ENCODE assay signal across 19 mouse cellular contexts in genomic region chr8:123736974-123737373, GRCm38 (mm10).
A peak's percentile ranks its signal among the peaks of the same experiment; 100 is the strongest.
DNase-seq lines count a peak whose midpoint lies in the region; ATAC-seq lines count a peak whose summit lies in the region.
"Had no signal": no experiment of that assay in that cellular context is flagged by ENCODE, and none has a peak within 500 bp of the region (broad histone marks: within the 10 kb centered on the region; RNA-seq: fewer than 3 reads in every experiment).

No protein-coding gene starts in this region.

- WGBS in liver, embryonic 16.5 days (ENCODE audit: insufficient replicate concordance) = 60% methylated on average over 9 of the region's 9 CpGs
- 67% methylated on average over 9 of the region's 9 CpGs for WGBS in liver, embryonic 12.5 days (ENCODE audit: insufficient replicate concordance)
- 78% methylated on average over 9 of the region's 9 CpGs for WGBS in hindbrain, embryonic 10.5 days

- H3K4me2 ChIP-seq in liver, embryonic 16.5 days (ENCODE audit: low read depth, low read length) = no peak overlapping the region
- no peak overlapping the region for H3K4me2 ChIP-seq in liver, embryonic 12.5 days
- H3K4me2 ChIP-seq: forebrain, embryonic 15.5 days; heart, embryonic 15.5 days; limb, embryonic 12.5 days; lung, embryonic 14.5 days; midbrain, embryonic 12.5 days; neural tube, embryonic 15.5 days had no signal

- DNase-seq in gastrocnemius, adult 18-20 months (ENCODE audit: low spot score) = peak; percentile 58
- no peak for DNase-seq in gastrocnemius, postnatal 25 days
- DNase-seq in kidney, postnatal 36 days = peak; percentile 13 to 37
- DNase-seq in layer of hippocampus, adult 9-11 months = no peak
- DNase-seq in hindbrain, embryonic 10.5 days (ENCODE audit: low spot score) = no peak
- DNase-seq: cerebellum, postnatal 10 days; heart, adult 18-20 months; lung, embryonic 14.5 days; thymus, adult 18-20 months had no signal

- H3K27ac ChIP-seq in liver, embryonic 16.5 days (ENCODE audit: low read length) = no peak overlapping the region
- H3K27ac ChIP-seq in liver, embryonic 12.5 days = no peak overlapping the region
- H3K27ac ChIP-seq in hindbrain, embryonic 10.5 days = no peak overlapping the region
- H3K27ac ChIP-seq: forebrain, embryonic 15.5 days; heart, embryonic 15.5 days; limb, embryonic 12.5 days; macrophage; midbrain, embryonic 12.5 days; neural tube, embryonic 15.5 days had no signal

- no peaks in the 10 kb centered on the region for H3K9me3 ChIP-seq in liver, embryonic 16.5 days (replicated peaks; ENCODE audit: control insufficient read depth, low read length)
- no peaks in the 10 kb centered on the region for H3K9me3 ChIP-seq in liver, embryonic 12.5 days (replicated peaks)
- no peaks in the 10 kb centered on the region for H3K9me3 ChIP-seq in hindbrain, embryonic 10.5 days
- H3K9me3 ChIP-seq: forebrain, embryonic 15.5 days; heart, embryonic 15.5 days; limb, embryonic 12.5 days; midbrain, embryonic 12.5 days; neural tube, embryonic 15.5 days had no signal

- no peaks in the 10 kb centered on the region; the same call in 1 of the 2 replicates for H3K4me1 ChIP-seq in liver, embryonic 16.5 days (ENCODE audit: control insufficient read depth, low read depth, low read length)
- 0 out of 2 replicates have a peak, but pooled peaks cover 4% of the 10 kb centered on the region for H3K4me1 ChIP-seq in liver, embryonic 12.5 days
- H3K4me1 ChIP-seq in hindbrain, embryonic 10.5 days (replicated peaks) = peaks cover 26% of the 10 kb centered on the region

- H3K4me3 ChIP-seq in liver, embryonic 16.5 days (ENCODE audit: low read depth, low read length) = no peak overlapping the region
- H3K4me3 ChIP-seq in liver, embryonic 12.5 days = no peak overlapping the region
- H3K4me3 ChIP-seq in hindbrain, embryonic 10.5 days = no peak overlapping the region
- H3K4me3 ChIP-seq: forebrain, embryonic 15.5 days; heart, embryonic 15.5 days; limb, embryonic 12.5 days; midbrain, embryonic 12.5 days; neural tube, embryonic 15.5 days had no signal

- no peaks in the 10 kb centered on the region for H3K27me3 ChIP-seq in liver, embryonic 16.5 days (ENCODE audit: control insufficient read depth, insufficient read depth, low read depth, low read length)
- H3K27me3 ChIP-seq in liver, embryonic 12.5 days (replicated peaks) = peaks cover 11% of the 10 kb centered on the region; the same call in 1 of the 2 replicates
- no peaks in the 10 kb centered on the region for H3K27me3 ChIP-seq in hindbrain, embryonic 10.5 days (ENCODE audit: insufficient read depth, poor library complexity, severe bottlenecking)
- H3K27me3 ChIP-seq: forebrain, embryonic 15.5 days; heart, embryonic 15.5 days; limb, embryonic 12.5 days; midbrain, embryonic 12.5 days; neural tube, embryonic 15.5 days had no signal

- ATAC-seq in liver, embryonic 16.5 days (ENCODE audit: low read depth) = peak; percentile 64
- no peak for ATAC-seq in liver, embryonic 12.5 days
- no peak for ATAC-seq in megakaryocyte-erythroid progenitor cell, adult 5-6 weeks (replicated peaks; ENCODE audit: low FRiP score, low TSS enrichment, poor library complexity, severe bottlenecking)
- ATAC-seq: CD4-positive, CD25-positive, alpha-beta regulatory T cell, adult 4 months; forebrain, embryonic 15.5 days had no signal

- H3K36me3 ChIP-seq in liver, embryonic 16.5 days (ENCODE audit: control insufficient read depth, insufficient read depth) = no peaks in the 10 kb centered on the region
- H3K36me3 ChIP-seq in liver, embryonic 12.5 days = no peaks in the 10 kb centered on the region
- no peaks in the 10 kb centered on the region for H3K36me3 ChIP-seq in hindbrain, embryonic 10.5 days
- H3K36me3 ChIP-seq: forebrain, embryonic 15.5 days; heart, embryonic 15.5 days; limb, embryonic 12.5 days; midbrain, embryonic 12.5 days; neural tube, embryonic 15.5 days had no signal

- H3K9ac ChIP-seq in liver, embryonic 16.5 days (ENCODE audit: low read depth, low read length) = no peak overlapping the region
- H3K9ac ChIP-seq in liver, embryonic 12.5 days = no peak overlapping the region
- H3K9ac ChIP-seq: forebrain, embryonic 15.5 days; heart, embryonic 15.5 days; limb, embryonic 12.5 days; lung, embryonic 14.5 days; midbrain, embryonic 12.5 days; neural tube, embryonic 15.5 days had no signal

Comparison
In these comparisons a context has a peak if more than half of its experiments do, and no peak if none do; other contexts are left out.
1. DNase-seq: peak in gastrocnemius, adult 18-20 months (single experiment) and kidney, postnatal 36 days (2 of 2); none in gastrocnemius, postnatal 25 days (single experiment), layer of hippocampus, adult 9-11 months (single experiment) and hindbrain, embryonic 10.5 days (single experiment).